Mouse (Mus musculus): ENCODE results near the gene Plscr1. TPM values are rescaled to one million over a fixed set of nuclear protein-coding genes. Genes with fewer than 3 reads are reported as not detected.

The Plscr1 gene
- total and polyA plus RNA-seq, 2 experiments from 2014 or later = 6.1 to 6.9 TPM

GRCm38 (mm10) chr9:92253585-92254321 is 4.2 kb downstream of the Plscr1 start:
- TF ChIP-seq CTCF (IDR thresholded peaks at IDR 0.05; ENCODE audit: low read depth) = no peak
- no peak for DNase-seq
- no peak overlapping the region for H3K9ac ChIP-seq
- no peaks in the 10 kb centered on the region for H3K9me3 ChIP-seq (ENCODE audit: low read length)
- 93% methylated on average over 10 of the region's 10 CpGs for WGBS
- ATAC-seq = no peak
- H3K4me3 ChIP-seq (ENCODE audit: low read depth, low read length) = no peak overlapping the region
- no peaks in the 10 kb centered on the region for H3K36me3 ChIP-seq (ENCODE audit: insufficient read depth)
- H3K4me1 ChIP-seq (ENCODE audit: insufficient read depth) = no peaks in the 10 kb centered on the region
- H3K4me2 ChIP-seq (ENCODE audit: low read depth) = no peak overlapping the region
- no peaks in the 10 kb centered on the region for H3K27me3 ChIP-seq (ENCODE audit: insufficient read depth, low read length)
- H3K27ac ChIP-seq (ENCODE audit: low read depth, low read length) = no peak overlapping the region

- H3K4me3 ChIP-seq (ENCODE audit: low read depth, low read length) = no peak overlapping the region
- H3K36me3 ChIP-seq (ENCODE audit: insufficient read depth) = no peaks in the 10 kb centered on the region
- DNase-seq (no peak), ATAC-seq (no peak)
- no peak overlapping the region for H3K27ac ChIP-seq (ENCODE audit: low read depth, low read length)
- no peaks in the 10 kb centered on the region for H3K27me3 ChIP-seq (ENCODE audit: insufficient read depth, low read length)
- no peaks in the 10 kb centered on the region for H3K4me1 ChIP-seq (ENCODE audit: insufficient read depth)
- WGBS = 89% methylated on average over 7 of the region's 7 CpGs
- H3K9me3 ChIP-seq (ENCODE audit: low read length) = no peaks in the 10 kb centered on the region
- H3K4me2 ChIP-seq (ENCODE audit: low read depth) = no peak overlapping the region
- no peak for TF ChIP-seq CTCF (IDR thresholded peaks at IDR 0.05; ENCODE audit: low read depth)
- H3K9ac ChIP-seq = no peak overlapping the region
Measured at GRCm38 (mm10) chr9:92260481-92261159, 11.1 kb downstream of the Plscr1 start.

- no peaks in the 10 kb centered on the region for H3K9me3 ChIP-seq (ENCODE audit: low read length)
- no peak for DNase-seq
- H3K9ac ChIP-seq = no peak overlapping the region
- TF ChIP-seq CTCF (IDR thresholded peaks at IDR 0.05; ENCODE audit: low read depth) = no peak
- H3K27ac ChIP-seq (ENCODE audit: low read depth, low read length) = no peak overlapping the region
- no peaks in the 10 kb centered on the region for H3K4me1 ChIP-seq (ENCODE audit: insufficient read depth)
- no peak overlapping the region for H3K4me2 ChIP-seq (ENCODE audit: low read depth)
- no peaks in the 10 kb centered on the region for H3K36me3 ChIP-seq (ENCODE audit: insufficient read depth)
- H3K27me3 ChIP-seq (ENCODE audit: insufficient read depth, low read length) = no peaks in the 10 kb centered on the region
- ATAC-seq = no peak
- H3K4me3 ChIP-seq (ENCODE audit: low read depth, low read length) = no peak overlapping the region
- 87% methylated on average over 4 of the region's 4 CpGs for WGBS
Measured at GRCm38 (mm10) chr9:92265719-92266118, 16.2 kb downstream of the Plscr1 start.

- TF ChIP-seq CTCF (IDR thresholded peaks at IDR 0.05; ENCODE audit: low read depth) = no peak
- Histone ChIP-seq H3K27me3 (ENCODE audit: insufficient read depth, low read length) (no peaks in the 10 kb centered on the region), H3K27ac (ENCODE audit: low read depth, low read length) (no peak overlapping the region), H3K9ac (no peak overlapping the region), H3K9me3 (ENCODE audit: low read length) (no peaks in the 10 kb centered on the region), H3K4me1 (ENCODE audit: insufficient read depth) (no peaks in the 10 kb centered on the region), H3K4me3 (ENCODE audit: low read depth, low read length) (no peak overlapping the region), H3K36me3 (ENCODE audit: insufficient read depth) (no peaks in the 10 kb centered on the region), H3K4me2 (ENCODE audit: low read depth) (no peak overlapping the region)
- DNase-seq (no peak), ATAC-seq (no peak)
- 87% methylated on average over 8 of the region's 8 CpGs for WGBS
Measured at GRCm38 (mm10) chr9:92266558-92267171, 17.1 kb downstream of the Plscr1 start.

- ATAC-seq (no peak), DNase-seq (no peak)
- H3K9ac ChIP-seq = no peak overlapping the region
- no peaks in the 10 kb centered on the region for H3K4me1 ChIP-seq (ENCODE audit: insufficient read depth)
- H3K27ac ChIP-seq (ENCODE audit: low read depth, low read length) = no peak overlapping the region
- no peak overlapping the region for H3K4me2 ChIP-seq (ENCODE audit: low read depth)
- H3K4me3 ChIP-seq (ENCODE audit: low read depth, low read length) = no peak overlapping the region
- no peak for TF ChIP-seq CTCF (IDR thresholded peaks at IDR 0.05; ENCODE audit: low read depth)
- H3K36me3 ChIP-seq (ENCODE audit: insufficient read depth) = no peaks in the 10 kb centered on the region
- no peaks in the 10 kb centered on the region for H3K27me3 ChIP-seq (ENCODE audit: insufficient read depth, low read length)
- WGBS = 85% methylated on average over 1 of the region's 1 CpGs
- no peaks in the 10 kb centered on the region for H3K9me3 ChIP-seq (ENCODE audit: low read length)
Measured at GRCm38 (mm10) chr9:92267732-92268131, 18.2 kb downstream of the Plscr1 start.

- H3K4me3 ChIP-seq (ENCODE audit: low read depth, low read length) = no peak overlapping the region
- no peak overlapping the region for H3K4me2 ChIP-seq (ENCODE audit: low read depth)
- no peak for DNase-seq
- no peaks in the 10 kb centered on the region for H3K4me1 ChIP-seq (ENCODE audit: insufficient read depth)
- ATAC-seq = no peak
- H3K9me3 ChIP-seq (ENCODE audit: low read length) = no peaks in the 10 kb centered on the region
- WGBS = 96% methylated on average over 5 of the region's 5 CpGs
- no peak for TF ChIP-seq CTCF (IDR thresholded peaks at IDR 0.05; ENCODE audit: low read depth)
- no peaks in the 10 kb centered on the region for H3K27me3 ChIP-seq (ENCODE audit: insufficient read depth, low read length)
- no peak overlapping the region for H3K9ac ChIP-seq
- H3K36me3 ChIP-seq (ENCODE audit: insufficient read depth) = no peaks in the 10 kb centered on the region
- H3K27ac ChIP-seq (ENCODE audit: low read depth, low read length) = no peak overlapping the region
Measured at GRCm38 (mm10) chr9:92269829-92270404, 20.4 kb downstream of the Plscr1 start.

GRCm38 (mm10) chr9:92270927-92271326 is 21.4 kb downstream of the Plscr1 start:
- no peak overlapping the region for H3K9ac ChIP-seq
- H3K4me3 ChIP-seq (ENCODE audit: low read depth, low read length) = no peak overlapping the region
- DNase-seq (no peak), ATAC-seq (no peak)
- TF ChIP-seq CTCF (IDR thresholded peaks at IDR 0.05; ENCODE audit: low read depth) = no peak
- no peaks in the 10 kb centered on the region for H3K4me1 ChIP-seq (ENCODE audit: insufficient read depth)
- no peak overlapping the region for H3K27ac ChIP-seq (ENCODE audit: low read depth, low read length)
- no peaks in the 10 kb centered on the region for H3K27me3 ChIP-seq (ENCODE audit: insufficient read depth, low read length)
- H3K36me3 ChIP-seq (ENCODE audit: insufficient read depth) = no peaks in the 10 kb centered on the region
- H3K4me2 ChIP-seq (ENCODE audit: low read depth) = no peak overlapping the region
- H3K9me3 ChIP-seq (ENCODE audit: low read length) = no peaks in the 10 kb centered on the region
- 59% methylated on average over 4 of the region's 4 CpGs for WGBS

Measured in forebrain, postnatal 0 days (tissue).